Mouse (Mus musculus) lung, postnatal 0 days (tissue): ENCODE measurements at regions not wholly inside any gene's neighbourhood (a gene's known extent, or its start where the extent isn't known, plus 50 kb on each side); places are given as distances from the start of the nearest gene placed in this dataset.
A peak's percentile ranks its signal among the peaks of the same experiment; 100 is the strongest.

Source experiments
- ATAC-seq: fragments of 200-750 bp; cut with Nextera tagmentation; 2 replicates; pipeline ENCODE4 v1.8.0; 2017; ENCODE audit warnings: moderate library complexity
- DNase-seq: peaks from one replicate; pipeline ENCODE4 v3.0.0-alpha.2; 2016; ENCODE audit warnings: low spot score
- H3K27ac ChIP-seq: fragments of 300-500 bp; sonication (generic); 2 replicates; pipeline ENCODE4 v1.5.1; 2014; ENCODE audit warnings: antibody characterized with exemption, mild to moderate bottlenecking, low read length, mixed read lengths
- H3K27me3 ChIP-seq: fragments of 300-500 bp; sonication (generic); replicated peaks from 2 replicates; pipeline ENCODE4 v1.6.1; 2014; ENCODE audit warnings: low read length, mixed read lengths; ENCODE audit not compliant: insufficient read depth
- H3K36me3 ChIP-seq: fragments of 300-500 bp; sonication (generic); 2 replicates; pipeline ENCODE4 v1.6.1; 2014; ENCODE audit warnings: low read length, mixed read lengths; ENCODE audit not compliant: insufficient read depth
- H3K4me1 ChIP-seq: fragments of 300-500 bp; sonication (generic); 2 replicates; pipeline ENCODE4 v1.6.1; 2014; ENCODE audit warnings: antibody characterized with exemption, low read depth, low read length, mixed read lengths; ENCODE audit not compliant: insufficient read depth
- H3K4me2 ChIP-seq: fragments of 300-500 bp; sonication (generic); replicated peaks from 2 replicates; pipeline ENCODE4 v1.6.1; 2014; ENCODE audit warnings: low read depth, mild to moderate bottlenecking, low read length, moderate library complexity, mixed read lengths
- H3K4me3 ChIP-seq: fragments of 300-500 bp; sonication (generic); 2 replicates; pipeline ENCODE4 v1.5.1; 2014; ENCODE audit warnings: low read depth, low read length
- H3K9ac ChIP-seq: fragments of 300-500 bp; sonication (generic); replicated peaks from 2 replicates; pipeline ENCODE4 v1.6.1; 2014; ENCODE audit warnings: low read depth, mild to moderate bottlenecking
- H3K9me3 ChIP-seq: fragments of 300-500 bp; sonication (generic); 2 replicates; pipeline ENCODE4 v1.6.1; 2016; ENCODE audit warnings: low read length, mixed read lengths
- CTCF ChIP-seq: IDR thresholded peaks from 2 replicates; pipeline ENCODE4 v1.5.1; 2016; ENCODE audit warnings: antibody characterized with exemption, mild to moderate bottlenecking
- EP300 ChIP-seq: IDR thresholded peaks from 2 replicates; pipeline ENCODE4 v1.6.1; 2016; ENCODE audit warnings: antibody characterized with exemption, mild to moderate bottlenecking, control low read depth
- WGBS: fragments of 180-500 bp; shearing (Covaris S2); extraction: QIAGEN DNeasy Blood & Tissue Kit; methylation state at CpG from one replicate; pipeline ENCODE4 v1.1.7; 2014; 5-methylcytosine and 5-hydroxymethylcytosine counted together

GRCm38 (mm10) chr8:9152313-9152925 lies 462.1 kb upstream of the Arglu1 start:
- TF ChIP-seq EP300 (no peak), CTCF (no peak)
- no peak overlapping the region for H3K4me3 ChIP-seq

GRCm38 (mm10) chr8:9144362-9144761 lies 454.0 kb upstream of the Arglu1 start:
- no peaks in the 10 kb centered on the region for H3K9me3 ChIP-seq
- WGBS = 72% methylated on average over 3 of the region's 3 CpGs

More at GRCm38 (mm10) chr8:9152313-9152925, 462.1 kb upstream of the Arglu1 start:
- Histone ChIP-seq H3K36me3 (no peaks in the 10 kb centered on the region), H3K27me3 (no peaks in the 10 kb centered on the region), H3K4me1 (no peaks in the 10 kb centered on the region; the same call in 1 of the 2 replicates), H3K9ac (no peak overlapping the region), H3K27ac (no peak overlapping the region), H3K4me2 (no peak overlapping the region), H3K9me3 (no peaks in the 10 kb centered on the region)
- no peak for ATAC-seq
- DNase-seq = no peak
- 73% methylated on average over 20 of the region's 20 CpGs for WGBS

DNA sequence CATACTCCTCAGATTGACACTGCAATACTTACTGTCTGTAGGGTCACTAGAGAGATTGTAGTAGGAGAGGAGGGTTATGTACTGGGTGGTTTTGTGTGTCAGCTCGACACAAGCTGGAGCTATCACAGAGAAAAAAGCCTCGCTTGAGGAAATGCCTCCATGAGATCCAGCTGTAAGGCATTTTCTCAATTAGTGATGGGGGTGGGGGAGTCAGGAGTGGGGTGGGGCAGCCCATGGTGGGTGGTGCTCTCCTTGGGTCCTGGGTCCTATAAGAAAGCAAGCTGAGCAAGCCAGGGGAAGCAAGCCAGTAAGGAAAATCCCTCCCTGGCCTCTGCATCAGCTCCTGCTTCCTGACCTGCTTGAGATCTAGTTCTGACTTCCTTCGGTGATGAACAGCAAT lies 449.5 kb upstream of the Arglu1 start:
- no peak for ATAC-seq
- TF ChIP-seq EP300 = no peak
- no peak for TF ChIP-seq CTCF
- Histone ChIP-seq H3K4me2 (no peak overlapping the region), H3K36me3 (no peaks in the 10 kb centered on the region), H3K27ac (no peak overlapping the region), H3K4me3 (no peak overlapping the region), H3K4me1 (no peaks in the 10 kb centered on the region; the same call in 1 of the 2 replicates), H3K9me3 (no peaks in the 10 kb centered on the region), H3K27me3 (no peaks in the 10 kb centered on the region), H3K9ac (no peak overlapping the region)
- WGBS = 45% methylated on average over 3 of the region's 3 CpGs
- no peak for DNase-seq

More at GRCm38 (mm10) chr8:9144362-9144761, 454.0 kb upstream of the Arglu1 start:
- Histone ChIP-seq H3K9ac (no peak overlapping the region), H3K27me3 (no peaks in the 10 kb centered on the region), H3K36me3 (no peaks in the 10 kb centered on the region), H3K27ac (no peak overlapping the region), H3K4me2 (no peak overlapping the region), H3K4me1 (no peaks in the 10 kb centered on the region; the same call in 1 of the 2 replicates), H3K4me3 (no peak overlapping the region)
- no peak; the same call in 1 of the 2 replicates for ATAC-seq
- TF ChIP-seq CTCF (no peak), EP300 (no peak)
- peak; percentile 51 for DNase-seq

DNA sequence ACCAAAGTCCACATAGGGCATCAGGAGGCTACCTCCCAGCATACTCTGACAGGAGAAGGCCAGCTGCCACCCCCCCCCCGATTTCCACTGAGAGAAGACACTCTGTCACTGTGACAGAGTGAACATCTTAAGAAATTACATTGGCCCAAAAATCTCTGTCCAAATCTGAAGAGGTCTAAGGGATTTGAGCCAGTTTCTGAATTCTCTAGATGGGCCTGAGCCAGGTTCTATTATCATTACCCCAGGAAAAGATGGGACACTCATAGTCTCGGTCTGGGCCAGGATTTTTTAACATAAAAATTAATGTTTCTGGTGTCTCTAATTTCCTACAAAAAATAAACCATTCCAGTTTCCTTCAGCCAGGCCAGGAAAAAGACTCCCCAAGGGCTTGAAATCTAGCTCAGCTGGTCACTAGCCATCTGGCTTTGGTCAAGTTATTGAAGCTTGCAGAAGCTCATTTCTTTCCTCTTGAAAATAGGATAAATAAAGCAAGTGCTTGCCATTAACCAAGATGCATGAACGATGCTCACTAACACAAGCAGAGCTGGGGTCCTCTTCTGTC lies 448.8 kb upstream of the Arglu1 start:
- no peak overlapping the region for H3K4me2 ChIP-seq
- TF ChIP-seq CTCF (no peak), EP300 (no peak)
- DNase-seq (no peak), ATAC-seq (no peak)
- H3K9me3 ChIP-seq = no peaks in the 10 kb centered on the region
- no peak overlapping the region for H3K9ac ChIP-seq
- 72% methylated on average over 3 of the region's 3 CpGs for WGBS
- no peaks in the 10 kb centered on the region for H3K36me3 ChIP-seq
- no peaks in the 10 kb centered on the region for H3K27me3 ChIP-seq
- no peaks in the 10 kb centered on the region for H3K4me1 ChIP-seq
- H3K4me3 ChIP-seq = no peak overlapping the region
- no peak overlapping the region for H3K27ac ChIP-seq

- 41% methylated on average over 7 of the region's 7 CpGs for WGBS
- no peak for ATAC-seq
- no peak for DNase-seq
- H3K4me3 ChIP-seq = no peak overlapping the region
- H3K9me3 ChIP-seq = no peaks in the 10 kb centered on the region
- H3K4me1 ChIP-seq = no peaks in the 10 kb centered on the region
- no peaks in the 10 kb centered on the region for H3K27me3 ChIP-seq
- H3K27ac ChIP-seq = no peak overlapping the region
- no peak overlapping the region for H3K4me2 ChIP-seq
- TF ChIP-seq CTCF = no peak
- TF ChIP-seq EP300 = no peak
- H3K9ac ChIP-seq = no peak overlapping the region
- no peaks in the 10 kb centered on the region for H3K36me3 ChIP-seq
Measured at GRCm38 (mm10) chr8:9133758-9134157, 443.4 kb upstream of the Arglu1 start.

GRCm38 (mm10) chr8:9132612-9133218 lies 442.4 kb upstream of the Arglu1 start:
- H3K27ac ChIP-seq = no peak overlapping the region

More at GRCm38 (mm10) chr8:9132612-9133218, 442.4 kb upstream of the Arglu1 start:
- H3K27me3 ChIP-seq = no peaks in the 10 kb centered on the region
- H3K4me1 ChIP-seq = no peaks in the 10 kb centered on the region
- 61% methylated on average over 5 of the region's 5 CpGs for WGBS
- DNase-seq (no peak), ATAC-seq (no peak)
- TF ChIP-seq CTCF = no peak
- no peaks in the 10 kb centered on the region for H3K36me3 ChIP-seq
- no peak overlapping the region for H3K9ac ChIP-seq
- H3K4me2 ChIP-seq = no peak overlapping the region
- no peak overlapping the region for H3K4me3 ChIP-seq
- no peaks in the 10 kb centered on the region for H3K9me3 ChIP-seq
